Mouse (Mus musculus): Measurements from ENCODE around the gene St3gal3. TPM values are rescaled to one million over a fixed set of nuclear protein-coding genes. Genes with fewer than 3 reads are reported as not detected.

Gene St3gal3
- 7.2 and 11.8 TPM in 2 replicates for polyA plus RNA-seq (2021; fragmentation: Nextera tagmentation)
- long read RNA-seq, experiment 1, partial matches to known transcripts, result 1 of 5 reads
- long read RNA-seq, experiment 1, other reads (novel, unspliced or antisense), result 1 of 5 reads
- long read RNA-seq, experiment 2, partial matches to known transcripts, result 3 of 8 reads
- long read RNA-seq, experiment 2, other reads (novel, unspliced or antisense), result 4 of 8 reads

DNA sequence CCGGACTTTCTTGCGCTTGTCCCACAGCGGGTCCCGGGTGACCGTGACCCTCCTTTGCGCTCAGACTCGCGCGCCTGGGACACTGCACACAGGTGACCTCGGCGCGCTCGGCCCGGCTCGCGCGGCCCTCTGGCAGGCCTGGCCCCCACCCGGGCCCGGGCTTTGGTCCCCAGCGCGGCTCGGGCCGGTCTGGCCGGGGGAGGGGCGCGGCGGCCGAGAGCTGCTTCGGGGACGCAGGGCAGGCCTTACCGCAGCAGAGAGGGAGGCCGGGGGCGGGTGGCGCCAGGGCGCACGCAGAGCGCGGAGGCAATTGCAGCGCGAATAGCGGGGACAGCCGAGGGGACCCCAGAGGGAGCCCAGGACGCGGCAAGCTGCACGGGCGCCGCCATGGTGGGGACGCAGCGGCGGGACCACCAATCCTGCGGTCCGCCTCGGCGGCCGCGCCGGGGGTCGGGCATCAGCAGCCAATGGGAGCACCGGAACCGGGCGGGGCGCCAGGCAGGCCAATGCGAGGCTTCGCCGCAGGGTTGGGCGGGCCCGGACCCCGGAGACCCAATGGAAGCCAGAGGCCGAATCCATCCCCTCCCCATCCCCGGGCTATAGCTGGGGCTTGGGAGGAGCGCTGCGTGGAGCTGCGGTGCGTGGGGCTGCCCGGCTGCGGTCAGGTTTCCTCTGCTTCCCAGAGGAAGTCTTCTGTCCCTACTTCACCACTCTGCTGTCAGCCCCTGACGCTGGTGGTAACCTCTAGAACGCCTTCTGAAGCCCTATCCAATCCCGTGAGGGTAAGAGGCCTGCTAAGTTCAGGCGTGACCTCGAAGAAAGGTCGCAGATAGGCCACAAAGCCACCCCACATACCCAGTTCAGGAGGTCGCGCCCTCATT, at the start of gene St3gal3:
St3gal3 (minus strand) TSS at position 430 of the 881 bp plus-strand sequence.

GRCm38 (mm10) chr4:118179467-118180300, 45.0 kb upstream of the St3gal3 start, which contains the start of gene Kdm4a:
Gene Kdm4a (minus strand): TSS chr4:118180043.

GRCm38 (mm10) chr4:117929391-117929881, 205.3 kb downstream of the St3gal3 start, which contains the start of gene Artn:
Gene Artn (minus strand): TSS chr4:117929763.

DNA sequence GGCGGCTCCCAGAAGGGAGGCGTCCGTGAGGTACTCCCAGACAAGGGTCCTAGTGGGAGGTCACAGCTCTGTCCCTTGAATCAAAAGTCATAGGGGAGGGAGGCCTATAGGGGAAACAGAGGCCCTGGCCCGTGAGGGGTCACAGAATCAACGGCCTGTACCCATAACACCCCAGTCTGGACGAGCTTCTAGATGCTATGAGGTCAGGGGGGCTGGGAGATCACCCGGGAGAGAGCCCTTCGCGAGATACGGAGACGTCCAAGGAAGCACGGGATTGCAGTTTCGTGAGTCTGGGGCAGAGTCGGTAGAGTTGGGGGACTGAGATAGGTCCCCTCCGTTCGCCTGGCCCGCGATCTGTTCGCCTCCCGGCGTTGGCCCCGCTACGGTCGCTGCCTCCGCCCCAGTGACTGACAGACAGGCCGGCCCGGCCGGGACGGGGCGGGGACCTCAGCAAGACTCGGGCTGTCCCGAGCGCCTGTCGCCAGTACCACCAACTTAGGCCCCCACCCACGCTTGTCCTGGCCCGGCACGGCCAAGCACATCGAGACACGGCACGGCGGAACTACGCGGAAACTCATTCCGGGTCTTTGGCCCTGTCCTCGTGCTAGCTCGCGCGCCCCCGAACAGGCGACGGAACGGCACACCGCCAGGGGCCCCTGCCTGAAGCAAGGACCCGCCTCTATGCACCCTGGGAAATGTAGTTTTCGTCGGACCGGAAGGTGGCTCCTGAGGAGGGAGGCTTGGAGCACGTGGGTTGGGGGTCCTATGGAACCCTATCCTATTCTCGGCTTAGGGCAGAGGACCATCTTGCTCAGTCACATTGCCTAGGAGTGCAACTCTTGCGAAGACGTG, 219.9 kb downstream of the St3gal3 start, which contains the start of gene Ipo13:
Ipo13 (minus strand) TSS at position 409 of the 852 bp plus-strand sequence.

GRCm38 (mm10) chr4:117891738-117892161, 243.0 kb downstream of the St3gal3 start, which contains the start of gene Dph2:
Gene Dph2 (minus strand): TSS chr4:117892032.

DNA sequence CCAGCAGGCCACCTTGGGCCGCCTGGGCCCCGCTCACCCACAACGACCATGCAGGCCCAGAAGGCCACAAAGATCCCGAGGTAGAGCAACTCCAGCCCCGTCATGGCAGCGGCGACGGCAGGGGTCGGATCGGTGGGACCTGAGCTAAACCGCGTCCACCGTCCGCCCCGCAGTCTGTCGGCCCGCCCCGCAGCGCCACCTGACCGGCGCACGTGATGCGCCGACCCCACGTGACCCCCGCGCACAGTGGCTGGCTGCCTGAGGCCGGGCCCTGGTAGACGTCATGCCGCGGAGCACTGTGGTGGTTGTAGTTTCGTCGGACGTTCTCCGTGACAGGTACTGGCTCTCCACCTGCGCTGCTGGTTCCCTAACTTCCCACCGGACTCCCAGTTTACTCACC, 247.6 kb downstream of the St3gal3 start, which contains the start of gene Atp6v0b:
Atp6v0b (minus strand) TSS at position 201 of the 400 bp plus-strand sequence.

GRCm38 (mm10) chr4:117882701-117883691, 251.7 kb downstream of the St3gal3 start, which contains the start of gene B4galt2:
Gene B4galt2 (minus strand): TSS chr4:117883487.

Other genes starting within 250 kb of the St3gal3 start
- 864 and 877 TPM in 2 replicates for gene Atp6v0b, start 247.6 kb downstream of the St3gal3 start, polyA plus RNA-seq (2021; fragmentation: Nextera tagmentation)
- 7.7 TPM in 2 replicates for gene Dph2, start 242.9 kb downstream of the St3gal3 start, polyA plus RNA-seq (2021; fragmentation: Nextera tagmentation)
- gene Ipo13, start 219.9 kb downstream of the St3gal3 start, polyA plus RNA-seq (2021; fragmentation: Nextera tagmentation), result 37.2 and 40.7 TPM in 2 replicates
- 0.55 and 0.59 TPM in 2 replicates for gene Artn, start 205.2 kb downstream of the St3gal3 start, polyA plus RNA-seq (2021; fragmentation: Nextera tagmentation)
- 1.9 and 2.2 TPM in 2 replicates for gene Kdm4a, start 45.1 kb upstream of the St3gal3 start, polyA plus RNA-seq (2021; fragmentation: Nextera tagmentation)
- gene Ptprf, start 156.5 kb upstream of the St3gal3 start, polyA plus RNA-seq (2021; fragmentation: Nextera tagmentation), result 6.0 and 6.4 TPM in 2 replicates